Mouse (Mus musculus) thymus, postnatal 36 days (tissue): ENCODE data around the gene Myoz1.
A peak's percentile ranks its signal among the peaks of the same experiment; 100 is the strongest.
"Not testable (repeated sequence)": the region's sequence is repeated elsewhere in the genome, so short reads cannot be mapped to it uniquely, and the experiment has no call there.

Experiments
- DNase-seq, 2 experiments: peaks; one replicate each; pipeline ENCODE4 v3.0.0; 2022; ENCODE audit warnings: mixed read lengths in 2 of 2

Myoz1 gene

GRCm38 (mm10) chr14:20656361-20656760 lies at the start of gene Myoz1:
Gene Myoz1, minus strand, starts transcription at chr14:20656540.
- DNase-seq, result no peak

- not testable (repeated sequence) for DNase-seq
Observed at GRCm38 (mm10) chr14:20703461-20703860, 47.1 kb upstream of the Myoz1 start.

- DNase-seq, result peak; percentile 80 to 83
Observed at GRCm38 (mm10) chr14:20702741-20703381, 46.5 kb upstream of the Myoz1 start, which contains the start of gene Chchd1. Gene Chchd1, plus strand, starts transcription at chr14:20703006.

GRCm38 (mm10) chr14:20702096-20702740 lies 45.9 kb upstream of the Myoz1 start:
- DNase-seq, result no peak

GRCm38 (mm10) chr14:20701554-20701953 lies 45.2 kb upstream of the Myoz1 start:
- no peak for DNase-seq

GRCm38 (mm10) chr14:20700362-20700761 lies 44.0 kb upstream of the Myoz1 start:
- DNase-seq, result no peak

- no peak for DNase-seq
Observed at GRCm38 (mm10) chr14:20698515-20698914, 42.2 kb upstream of the Myoz1 start.

- DNase-seq, result peak; percentile 47
Observed at GRCm38 (mm10) chr14:20696986-20697385, 40.6 kb upstream of the Myoz1 start.

GRCm38 (mm10) chr14:20695761-20696520 lies 39.6 kb upstream of the Myoz1 start:
- no peak for DNase-seq

- peak; percentile 79 to 83 for DNase-seq
Observed at GRCm38 (mm10) chr14:20694884-20695760, 38.8 kb upstream of the Myoz1 start, which contains the start of gene Fut11. Gene Fut11, plus strand, starts transcription at chr14:20694968.

GRCm38 (mm10) chr14:20694185-20694883 lies 38.0 kb upstream of the Myoz1 start:
- peak; percentile 7 to 35 for DNase-seq

GRCm38 (mm10) chr14:20693589-20694101 lies 37.3 kb upstream of the Myoz1 start:
- no peak for DNase-seq

GRCm38 (mm10) chr14:20691772-20692171 lies 35.4 kb upstream of the Myoz1 start:
- no peak for DNase-seq

- DNase-seq, result no peak
Observed at GRCm38 (mm10) chr14:20689009-20689408, 32.7 kb upstream of the Myoz1 start.

- no peak for DNase-seq
Observed at GRCm38 (mm10) chr14:20686576-20686975, 30.2 kb upstream of the Myoz1 start.

GRCm38 (mm10) chr14:20682498-20682897 lies 26.2 kb upstream of the Myoz1 start:
- peak; percentile 73 to 80 for DNase-seq

GRCm38 (mm10) chr14:20681742-20682141 lies 25.4 kb upstream of the Myoz1 start:
- DNase-seq, result no peak

- DNase-seq, result no peak
Observed at GRCm38 (mm10) chr14:20677906-20678305, 21.6 kb upstream of the Myoz1 start.

GRCm38 (mm10) chr14:20674064-20674833 lies 17.9 kb upstream of the Myoz1 start, which contains the start of gene Sec24c:
Gene Sec24c, plus strand, starts transcription at chr14:20674308.
- DNase-seq, result peak; percentile 96 to 97

GRCm38 (mm10) chr14:20673735-20674063 lies 17.4 kb upstream of the Myoz1 start:
- DNase-seq, result peak; percentile 25 to 32

GRCm38 (mm10) chr14:20672990-20673389 lies 16.6 kb upstream of the Myoz1 start:
- DNase-seq, result peak; percentile 26 to 33
